Mouse (Mus musculus): ENCODE data around the gene Dop1a.
"Not testable (repeated sequence)": the region's sequence is repeated elsewhere in the genome, so short reads cannot be mapped to it uniquely, and the experiment has no call there.

Gene Dop1a

DNA sequence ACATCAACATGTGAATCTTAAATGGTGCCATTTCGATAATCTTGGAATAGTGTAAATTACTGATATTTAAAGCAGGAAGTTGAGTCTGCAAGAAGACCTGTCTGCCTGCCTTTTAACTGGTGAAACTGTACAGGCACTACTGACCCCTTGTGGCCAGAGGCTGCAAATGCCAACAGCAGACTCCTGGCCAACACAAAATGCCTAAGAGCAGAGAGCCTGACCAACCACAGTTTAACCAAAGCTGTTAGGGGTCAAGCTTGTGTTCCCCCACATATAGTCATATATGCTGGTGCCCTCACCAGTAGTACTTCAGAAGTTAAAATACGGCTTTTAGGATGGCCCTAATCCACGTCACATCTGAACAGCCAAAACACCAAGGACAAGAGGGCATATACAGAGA lies 116.8 kb downstream of the Dop1a start:
- peak; percentile 81 for DNase-seq

DNA sequence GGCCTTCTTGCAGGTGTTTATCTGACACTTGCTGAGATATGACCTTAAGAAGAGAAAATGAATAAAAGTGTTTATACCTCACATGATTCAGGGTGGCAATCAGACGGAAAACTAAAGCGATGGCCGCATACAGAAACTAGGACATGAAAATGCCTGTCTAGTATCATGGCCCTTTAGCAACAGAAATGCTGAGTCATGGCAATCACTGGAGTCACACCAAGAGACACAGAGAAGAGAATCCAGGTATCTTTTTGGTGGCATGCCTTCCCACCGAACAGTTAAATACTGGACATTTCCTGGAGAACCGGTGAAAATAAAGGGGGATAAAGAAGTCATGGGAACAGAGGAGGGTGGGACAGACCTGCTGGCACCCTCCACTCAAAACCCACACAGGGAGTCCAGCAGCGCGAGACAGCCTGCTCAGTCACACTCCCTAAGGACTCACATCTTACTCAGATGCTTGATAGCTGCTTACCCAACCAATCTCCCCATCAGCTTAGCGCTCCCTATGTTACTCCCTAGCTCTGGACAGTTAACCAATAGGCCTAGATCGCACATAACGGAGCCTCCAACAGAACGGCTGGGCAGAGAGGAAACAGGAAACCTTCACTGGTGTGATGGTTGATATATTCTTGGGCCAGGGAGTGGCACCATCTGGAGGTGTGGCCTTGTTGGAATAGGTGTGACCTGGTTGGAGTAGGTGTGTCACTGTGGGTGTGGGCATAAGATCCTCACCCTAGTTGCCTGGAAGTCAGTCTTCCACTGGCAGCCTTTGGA lies 120.3 kb downstream of the Dop1a start:
- no peak for DNase-seq

DNA sequence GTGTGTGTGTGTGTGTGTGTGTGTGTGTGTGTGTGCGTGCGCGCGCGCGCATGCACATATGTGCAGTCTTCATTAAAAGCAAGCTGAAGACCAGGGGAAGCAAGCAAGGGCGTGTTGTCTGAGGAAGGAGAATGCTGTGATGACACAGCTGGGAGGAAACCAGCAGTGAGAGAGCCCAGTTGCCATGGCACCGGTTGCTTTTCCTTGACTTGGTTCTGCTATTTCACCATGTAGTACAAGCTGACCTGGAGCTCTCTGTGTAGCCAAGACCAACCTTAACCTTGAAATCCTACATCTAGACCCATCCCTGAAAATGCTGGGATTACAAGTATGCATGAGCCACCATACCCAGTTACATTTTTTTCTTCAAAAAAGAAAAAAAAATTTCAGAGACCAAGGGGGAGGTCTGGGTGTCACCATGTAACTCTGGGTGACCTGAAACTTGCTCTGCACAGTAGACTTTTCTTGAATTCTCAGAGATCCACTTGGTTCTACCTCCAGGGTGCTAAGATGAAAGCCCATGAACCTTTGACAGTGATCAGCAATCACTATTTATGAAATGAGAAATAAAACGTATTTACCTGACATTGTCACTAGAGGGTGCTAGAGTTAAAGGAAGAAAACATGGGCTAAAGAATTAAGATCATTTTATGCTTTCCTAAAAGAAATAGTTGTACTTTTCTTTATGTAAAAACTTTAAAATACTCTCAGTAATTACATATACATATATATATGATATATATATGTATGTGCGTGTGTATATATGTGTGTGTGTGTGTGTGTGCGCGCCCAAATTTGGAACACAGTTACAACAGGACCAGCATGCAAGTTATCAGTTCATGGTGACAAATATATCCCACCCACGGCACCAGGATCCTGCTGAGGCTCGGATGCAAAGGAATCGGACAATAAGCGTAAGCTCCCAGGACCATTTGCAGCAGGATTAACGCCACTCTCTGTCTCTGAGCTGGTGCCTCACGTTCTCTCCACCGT lies 126.0 kb downstream of the Dop1a start:
- DNase-seq, result peak; percentile 51

DNA sequence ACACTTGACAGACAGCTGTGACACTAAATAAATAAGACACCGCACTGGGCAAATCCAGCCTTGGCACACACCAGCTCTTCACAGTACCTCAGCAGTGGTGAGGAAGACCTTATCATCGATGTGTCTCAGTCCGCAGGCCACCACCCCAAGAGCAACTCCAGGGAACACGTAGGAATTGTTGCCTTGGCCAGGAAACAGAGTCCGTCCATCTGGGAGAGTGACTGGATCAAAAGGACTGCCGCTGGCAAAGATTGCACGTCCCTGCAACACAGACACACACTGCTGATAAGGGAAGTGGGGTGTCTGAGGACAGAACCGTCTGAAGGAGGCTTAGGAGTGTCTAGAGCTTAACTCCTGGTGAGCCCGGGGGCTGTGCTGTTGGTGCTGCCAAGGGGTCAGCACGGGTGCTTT lies 127.4 kb downstream of the Dop1a start:
- not testable (repeated sequence) for DNase-seq

DNA sequence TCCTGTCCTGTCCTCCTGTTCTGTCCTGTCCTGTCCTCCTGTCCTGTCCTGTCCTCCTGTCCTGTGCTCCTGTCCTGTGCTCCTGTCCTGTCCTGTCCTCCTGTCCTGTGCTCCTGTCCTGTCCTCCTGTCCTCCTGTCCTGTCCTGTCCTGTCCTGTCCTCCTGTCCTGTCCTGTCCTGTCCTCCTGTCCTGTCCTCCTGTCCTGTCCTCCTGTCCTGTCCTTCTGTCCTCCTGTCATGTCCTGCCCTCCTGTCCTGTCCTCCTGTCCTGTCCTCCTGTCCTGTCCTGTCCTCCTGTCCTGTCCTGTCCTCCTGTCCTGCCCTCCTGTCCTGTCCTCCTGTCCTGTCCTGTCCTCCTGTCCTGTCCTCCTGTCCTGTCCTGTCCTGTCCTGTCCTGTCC lies 130.0 kb downstream of the Dop1a start:
- DNase-seq, result not testable (repeated sequence)

DNA sequence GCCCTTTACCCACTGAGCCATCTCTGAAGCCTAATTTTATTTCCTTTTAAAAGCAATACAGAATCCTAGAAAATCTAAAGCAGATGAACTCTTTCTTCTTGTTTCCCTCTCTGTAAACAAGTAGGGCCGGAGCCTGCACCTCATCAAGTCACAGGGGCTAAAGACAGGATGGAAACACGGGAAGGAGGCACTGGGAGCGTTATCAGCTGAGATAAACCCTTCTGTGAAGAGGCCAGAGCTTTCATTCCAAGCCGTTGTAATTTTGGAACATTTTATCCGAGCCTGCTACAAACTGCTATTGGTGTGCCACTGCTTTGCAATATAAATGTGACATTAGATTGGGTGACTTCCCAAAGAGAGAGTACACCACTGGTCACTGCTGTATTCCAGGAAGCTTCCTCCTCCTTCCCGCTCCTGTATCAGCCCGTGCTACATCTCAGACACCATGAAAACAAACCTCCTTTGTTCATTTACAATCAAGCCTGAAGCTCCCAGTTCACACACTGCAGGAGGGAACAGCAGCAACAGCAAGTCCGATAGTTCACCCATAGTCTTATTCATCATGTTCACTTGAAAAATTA lies 132.9 kb downstream of the Dop1a start:
- DNase-seq, result no peak
